Mouse (Mus musculus): ENCODE results near the gene Atf2. TPM values are rescaled to one million over a fixed set of nuclear protein-coding genes. Genes with fewer than 3 reads are reported as not detected.

Atf2 gene
- polyA plus RNA-seq, 1 experiment: 22.0 TPM

DNA sequence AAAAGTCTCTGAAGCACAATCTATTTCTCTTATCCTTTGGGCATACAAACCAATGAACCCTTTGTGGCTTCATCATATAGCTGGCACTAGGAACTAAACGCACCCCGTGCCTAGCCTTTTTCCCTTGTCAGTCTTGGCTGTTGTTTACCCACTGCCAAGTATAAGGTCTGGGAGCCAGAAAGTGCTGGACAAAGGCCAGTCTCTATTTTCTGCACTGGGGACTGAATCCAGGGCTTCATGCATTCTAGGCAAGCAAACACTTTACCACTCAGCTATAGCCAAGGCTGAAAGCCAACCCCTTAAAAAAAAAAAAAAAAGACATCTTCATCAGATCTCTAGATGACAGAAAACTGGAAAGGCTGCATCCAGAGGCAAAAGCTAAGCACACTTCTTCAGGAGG, 102.1 kb downstream of the Atf2 start:
- no peaks in the 10 kb centered on the region for H3K36me3 ChIP-seq (ENCODE audit: control insufficient read depth, insufficient read depth, low read length)
- no peak for DNase-seq
- H3K27ac ChIP-seq (ENCODE audit: insufficient read depth, low read depth, low read length): no peak overlapping the region
- 76% methylated on average over 2 of the region's 2 CpGs for WGBS
- TF ChIP-seq CTCF (conservative IDR thresholded peaks at IDR 0.05; ENCODE audit: insufficient read depth, insufficient read length, low read depth, low read length) (no peak), POLR2A (IDR thresholded peaks at IDR 0.05; ENCODE audit: low read depth, low read length) (no peak)
- no peaks in the 10 kb centered on the region for H3K4me1 ChIP-seq (ENCODE audit: control insufficient read depth, insufficient read depth, low read length)
- H3K27me3 ChIP-seq (replicated peaks; ENCODE audit: control insufficient read depth, insufficient read depth, low read length): no peaks in the 10 kb centered on the region
- no peak overlapping the region for H3K4me3 ChIP-seq (ENCODE audit: insufficient read depth, low read depth, low read length)

- H3K36me3 ChIP-seq (ENCODE audit: control insufficient read depth, insufficient read depth, low read length): no peaks in the 10 kb centered on the region
- no peak for DNase-seq
- no peaks in the 10 kb centered on the region for H3K4me1 ChIP-seq (ENCODE audit: control insufficient read depth, insufficient read depth, low read length)
- no peak overlapping the region for H3K4me3 ChIP-seq (ENCODE audit: insufficient read depth, low read depth, low read length)
- WGBS: 61% methylated on average over 6 of the region's 6 CpGs
- TF ChIP-seq POLR2A (IDR thresholded peaks at IDR 0.05; ENCODE audit: low read depth, low read length): no peak
- TF ChIP-seq CTCF (conservative IDR thresholded peaks at IDR 0.05; ENCODE audit: insufficient read depth, insufficient read length, low read depth, low read length): no peak
- H3K27ac ChIP-seq (ENCODE audit: insufficient read depth, low read depth, low read length): no peak overlapping the region
- H3K27me3 ChIP-seq (replicated peaks; ENCODE audit: control insufficient read depth, insufficient read depth, low read length): no peaks in the 10 kb centered on the region
Observed at GRCm38 (mm10) chr2:73788395-73788794, 104.0 kb downstream of the Atf2 start.

GRCm38 (mm10) chr2:73782371-73782905, 110.0 kb downstream of the Atf2 start:
- Histone ChIP-seq H3K27me3 (replicated peaks; ENCODE audit: control insufficient read depth, insufficient read depth, low read length) (no peaks in the 10 kb centered on the region; the same call in none of the 2 replicates), H3K36me3 (ENCODE audit: control insufficient read depth, insufficient read depth, low read length) (no peaks in the 10 kb centered on the region), H3K27ac (ENCODE audit: insufficient read depth, low read depth, low read length) (no peak overlapping the region), H3K4me1 (ENCODE audit: control insufficient read depth, insufficient read depth, low read length) (no peaks in the 10 kb centered on the region), H3K4me3 (ENCODE audit: insufficient read depth, low read depth, low read length) (no peak overlapping the region)
- no peak for DNase-seq
- 52% methylated on average over 9 of the region's 9 CpGs for WGBS
- no peak for TF ChIP-seq POLR2A (IDR thresholded peaks at IDR 0.05; ENCODE audit: low read depth, low read length)
- TF ChIP-seq CTCF (conservative IDR thresholded peaks at IDR 0.05; ENCODE audit: insufficient read depth, insufficient read length, low read depth, low read length): no peak

DNA sequence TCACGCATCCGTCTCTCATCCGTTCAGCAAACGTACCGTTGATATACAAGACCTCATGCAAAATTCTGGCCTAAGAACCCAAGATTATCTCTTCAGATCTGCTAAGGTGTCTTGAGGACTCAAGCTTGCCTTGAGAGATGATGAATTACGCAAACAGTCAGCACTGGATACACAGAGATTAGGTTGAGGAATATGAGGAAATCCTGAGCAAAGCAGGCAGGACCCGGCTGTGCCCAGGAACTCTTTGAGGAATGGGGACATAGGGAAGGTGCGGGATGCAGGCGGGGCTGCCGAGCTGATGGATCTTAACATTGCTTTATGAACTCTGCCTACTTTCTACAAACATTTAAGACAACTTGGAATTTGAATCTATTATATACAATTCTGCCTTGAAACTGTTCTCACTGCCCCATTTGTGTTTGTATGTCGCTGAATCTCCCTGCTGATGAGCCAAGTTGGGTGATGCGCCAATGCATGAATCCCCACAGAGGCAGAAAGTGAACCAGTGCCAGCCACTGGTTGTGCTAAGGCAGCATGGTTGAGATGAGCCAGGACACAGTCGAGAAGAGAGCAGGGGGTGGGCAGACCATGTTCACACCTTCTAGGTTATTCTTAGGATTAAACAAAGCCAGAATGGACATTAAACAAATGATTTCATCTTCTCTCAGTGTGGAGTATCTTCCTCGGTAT, 112.0 kb downstream of the Atf2 start:
- Histone ChIP-seq H3K4me1 (ENCODE audit: control insufficient read depth, insufficient read depth, low read length) (no peaks in the 10 kb centered on the region), H3K27ac (ENCODE audit: insufficient read depth, low read depth, low read length) (no peak overlapping the region), H3K36me3 (ENCODE audit: control insufficient read depth, insufficient read depth, low read length) (no peaks in the 10 kb centered on the region), H3K4me3 (ENCODE audit: insufficient read depth, low read depth, low read length) (no peak overlapping the region), H3K27me3 (replicated peaks; ENCODE audit: control insufficient read depth, insufficient read depth, low read length) (peaks cover 1% of the 10 kb centered on the region)
- WGBS: 90% methylated on average over 14 of the region's 14 CpGs
- no peak for DNase-seq
- TF ChIP-seq CTCF (conservative IDR thresholded peaks at IDR 0.05; ENCODE audit: insufficient read depth, insufficient read length, low read depth, low read length): no peak
- no peak for TF ChIP-seq POLR2A (IDR thresholded peaks at IDR 0.05; ENCODE audit: low read depth, low read length)

DNA sequence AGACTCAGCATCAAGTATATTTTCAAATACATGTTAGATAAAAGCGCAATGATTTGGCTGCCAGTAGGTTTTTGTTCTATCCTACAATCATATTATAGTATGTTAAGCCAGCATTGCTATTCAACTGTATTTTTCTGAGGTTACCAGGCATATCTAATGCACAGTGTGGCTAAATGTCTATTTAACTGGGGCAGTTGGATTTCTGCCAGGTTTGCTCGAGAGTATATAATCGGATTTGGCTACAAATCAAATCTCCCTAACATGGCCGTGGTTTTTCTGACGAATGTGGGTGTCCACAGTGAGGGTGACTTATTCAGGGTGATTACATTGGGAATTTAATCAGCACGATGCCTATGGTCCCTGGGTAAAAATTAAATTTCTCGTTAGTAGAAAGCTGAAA, 112.6 kb downstream of the Atf2 start:
- TF ChIP-seq CTCF (conservative IDR thresholded peaks at IDR 0.05; ENCODE audit: insufficient read depth, insufficient read length, low read depth, low read length) (no peak), POLR2A (IDR thresholded peaks at IDR 0.05; ENCODE audit: low read depth, low read length) (no peak)
- no peak overlapping the region for H3K27ac ChIP-seq (ENCODE audit: insufficient read depth, low read depth, low read length)
- H3K4me1 ChIP-seq (ENCODE audit: control insufficient read depth, insufficient read depth, low read length): no peaks in the 10 kb centered on the region
- no peaks in the 10 kb centered on the region for H3K36me3 ChIP-seq (ENCODE audit: control insufficient read depth, insufficient read depth, low read length)
- H3K27me3 ChIP-seq (replicated peaks; ENCODE audit: control insufficient read depth, insufficient read depth, low read length): peaks cover 3% of the 10 kb centered on the region
- no peak for DNase-seq
- 58% methylated on average over 7 of the region's 7 CpGs for WGBS
- H3K4me3 ChIP-seq (ENCODE audit: insufficient read depth, low read depth, low read length): no peak overlapping the region

- Histone ChIP-seq H3K4me1 (ENCODE audit: control insufficient read depth, insufficient read depth, low read length) (no peaks in the 10 kb centered on the region), H3K36me3 (ENCODE audit: control insufficient read depth, insufficient read depth, low read length) (no peaks in the 10 kb centered on the region), H3K27me3 (replicated peaks; ENCODE audit: control insufficient read depth, insufficient read depth, low read length) (peaks cover 3% of the 10 kb centered on the region), H3K27ac (ENCODE audit: insufficient read depth, low read depth, low read length) (no peak overlapping the region), H3K4me3 (ENCODE audit: insufficient read depth, low read depth, low read length) (no peak overlapping the region)
- WGBS: 84% methylated on average over 4 of the region's 4 CpGs
- DNase-seq: no peak
- TF ChIP-seq POLR2A (IDR thresholded peaks at IDR 0.05; ENCODE audit: low read depth, low read length): no peak
- no peak for TF ChIP-seq CTCF (conservative IDR thresholded peaks at IDR 0.05; ENCODE audit: insufficient read depth, insufficient read length, low read depth, low read length)
Observed at GRCm38 (mm10) chr2:73779016-73779595, 113.3 kb downstream of the Atf2 start.

DNA sequence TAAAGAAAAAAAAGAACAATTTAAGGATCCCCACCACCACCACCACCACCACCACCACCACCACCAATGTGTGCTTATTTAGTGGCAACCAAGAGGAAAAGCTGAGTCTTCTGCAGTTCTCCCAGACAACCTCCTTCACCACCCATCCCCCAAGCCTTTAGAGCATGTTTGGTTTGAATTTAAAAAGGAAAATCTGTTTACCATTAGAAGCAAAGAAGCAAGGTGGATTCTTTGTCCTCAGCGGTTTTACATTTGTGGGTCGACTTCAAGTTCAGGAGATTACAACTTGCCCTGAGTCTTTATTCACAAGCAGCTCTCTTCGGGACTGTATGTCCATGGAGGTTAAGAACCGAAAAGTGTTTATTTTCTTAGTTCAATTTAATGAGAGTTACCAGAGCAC, 115.5 kb downstream of the Atf2 start:
- no peak overlapping the region for H3K4me3 ChIP-seq (ENCODE audit: insufficient read depth, low read depth, low read length)
- WGBS: 58% methylated on average over 4 of the region's 4 CpGs
- no peak overlapping the region for H3K27ac ChIP-seq (ENCODE audit: insufficient read depth, low read depth, low read length)
- TF ChIP-seq CTCF (conservative IDR thresholded peaks at IDR 0.05; ENCODE audit: insufficient read depth, insufficient read length, low read depth, low read length): no peak
- no peak for TF ChIP-seq POLR2A (IDR thresholded peaks at IDR 0.05; ENCODE audit: low read depth, low read length)
- no peak for DNase-seq
- H3K4me1 ChIP-seq (ENCODE audit: control insufficient read depth, insufficient read depth, low read length): no peaks in the 10 kb centered on the region
- no peaks in the 10 kb centered on the region for H3K36me3 ChIP-seq (ENCODE audit: control insufficient read depth, insufficient read depth, low read length)
- peaks cover 3% of the 10 kb centered on the region for H3K27me3 ChIP-seq (replicated peaks; ENCODE audit: control insufficient read depth, insufficient read depth, low read length)

All from kidney, adult 2 months (tissue).